Mouse (Mus musculus) B cell, adult 67 days (primary cell): ENCODE results near the gene Gm20835. TPM values are rescaled to one million over a fixed set of nuclear protein-coding genes. Genes with fewer than 3 reads are reported as not detected.

Source experiments
- total RNA-seq, 2 experiments: library from RNA; stranded (reverse); gene quantifications; 4 replicates each; pipeline ENCODE4 v1.2.4; 2023

Gm20835 gene
- total RNA-seq: not detected

GRCm38 (mm10) chrY:36735190-36735589, at the start of gene Gm20835:
Gene Gm20835, minus strand, starts transcription at chrY:36735290.

